Mouse (Mus musculus): ENCODE measurements around the gene Map7d1.

- TF ChIP-seq CTCF (IDR thresholded peaks at IDR 0.05; ENCODE audit: low read depth) (peak; percentile 100), EP300 (IDR thresholded peaks at IDR 0.05; ENCODE audit: low read depth) (no peak)
Observed at GRCm38 (mm10) chr4:126262119-126262807, 6.1 kb upstream of the Map7d1 start, which contains the start of gene Trappc3.
